Mouse (Mus musculus) midbrain, embryonic 11.5 days (tissue): Measurements from ENCODE around the gene Cdr2l. TPM values are rescaled to one million over a fixed set of nuclear protein-coding genes. Genes with fewer than 3 reads are reported as not detected.

Experiments
- ATAC-seq: fragments of 200-750 bp; cut with Nextera tagmentation; 2 replicates; pipeline ENCODE4 v1.8.0; 2017; ENCODE audit warnings: moderate TSS enrichment, moderate library complexity; ENCODE audit not compliant: low FRiP score
- DNase-seq: peaks from one replicate; pipeline ENCODE4 v3.0.0; 2015; ENCODE audit warnings: low spot score; ENCODE audit errors: missing footprints
- H3K27ac ChIP-seq: fragments of 300-500 bp; sonication (generic); 2 replicates; pipeline ENCODE4 v1.5.1; 2014; ENCODE audit warnings: low read depth, low read length
- H3K27me3 ChIP-seq: fragments of 300-500 bp; sonication (generic); 2 replicates; pipeline ENCODE4 v1.6.1; 2014; ENCODE audit warnings: mild to moderate bottlenecking, low read length, moderate library complexity, mixed read lengths; ENCODE audit not compliant: control insufficient read depth, insufficient read depth
- H3K36me3 ChIP-seq: fragments of 300-500 bp; sonication (generic); 2 replicates; pipeline ENCODE4 v1.6.1; 2014; ENCODE audit warnings: mild to moderate bottlenecking, low read length, moderate library complexity, mixed read lengths; ENCODE audit not compliant: control insufficient read depth, insufficient read depth
- H3K4me1 ChIP-seq: fragments of 300-500 bp; sonication (generic); 2 replicates; pipeline ENCODE4 v1.6.1; 2014; ENCODE audit warnings: low read length; ENCODE audit not compliant: control insufficient read depth, insufficient read depth
- H3K4me2 ChIP-seq: fragments of 300-500 bp; sonication (generic); 2 replicates; pipeline ENCODE4 v1.6.1; 2014; ENCODE audit warnings: mild to moderate bottlenecking, moderate library complexity
- H3K4me3 ChIP-seq: fragments of 300-500 bp; sonication (generic); 2 replicates; pipeline ENCODE4 v1.5.1; 2014; ENCODE audit warnings: low read depth, low read length
- H3K9ac ChIP-seq: fragments of 300-500 bp; sonication (generic); 2 replicates; pipeline ENCODE4 v1.6.1; 2014; ENCODE audit warnings: low read length
- H3K9me3 ChIP-seq: fragments of 300-500 bp; sonication (generic); 2 replicates; pipeline ENCODE4 v1.6.1; 2016; ENCODE audit warnings: low read length; ENCODE audit not compliant: control insufficient read depth
- WGBS: fragments of 180-500 bp; shearing (Covaris S2); extraction: QIAGEN DNeasy Blood & Tissue Kit; methylation state at CpG from one replicate; pipeline ENCODE4 v1.1.7; 2014; 5-methylcytosine and 5-hydroxymethylcytosine counted together
- polyA plus RNA-seq: library from polyadenylated mRNA; unstranded; fragments of >200 nt; fragmentation: Nextera tagmentation; extraction: Ambion mirVana; gene quantifications from 2 replicates; pipeline ENCODE4 v1.2.1, GENCODE M21; 2014

Gene Cdr2l
- polyA plus RNA-seq, 1 experiment from 2014 or later, result 20.9 TPM

DNA sequence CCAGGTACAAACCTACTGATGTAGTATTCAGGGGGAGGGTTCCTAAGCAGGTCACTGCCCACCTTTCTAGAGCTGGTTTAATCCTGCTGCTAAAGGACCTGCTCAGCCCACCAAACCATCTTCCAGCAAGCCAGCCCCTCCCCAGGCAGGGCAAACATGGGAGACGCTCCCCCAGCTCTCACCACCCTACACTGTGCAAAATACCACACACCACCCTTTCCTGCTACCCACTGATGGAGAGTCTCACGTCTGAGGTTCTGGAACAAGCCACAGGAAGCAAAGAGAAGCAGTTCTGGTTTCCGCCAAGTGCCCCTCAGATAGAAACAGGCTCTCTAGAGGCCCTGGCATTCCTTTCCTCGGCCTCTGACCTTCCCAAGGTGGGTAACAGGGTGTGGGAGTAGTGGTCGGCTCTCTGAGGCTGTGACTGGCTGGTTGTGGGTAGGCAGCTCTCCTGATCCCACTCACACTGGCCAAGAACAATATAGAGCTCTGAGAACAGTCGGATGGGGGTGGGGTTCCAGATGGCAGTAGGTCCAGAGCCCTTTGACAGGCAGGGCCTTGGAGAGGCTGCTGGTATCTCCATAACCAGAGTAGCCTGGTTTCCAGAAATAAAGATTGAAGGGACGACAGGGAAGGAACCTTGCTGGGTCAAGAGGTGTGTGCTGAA lies 15.5 kb upstream of the Cdr2l start:
- peak overlapping the region; percentile 64 for H3K9ac ChIP-seq
- ATAC-seq, result peak; percentile 43
- no peak overlapping the region for H3K27ac ChIP-seq
- DNase-seq, result no peak
- H3K9me3 ChIP-seq, result no peaks in the 10 kb centered on the region
- 45% methylated on average over 7 of the region's 7 CpGs for WGBS
- no peaks in the 10 kb centered on the region; the same call in 1 of the 2 replicates for H3K27me3 ChIP-seq
- H3K4me3 ChIP-seq, result peak overlapping the region; percentile 68
- peaks cover 12% of the 10 kb centered on the region for H3K4me1 ChIP-seq
- no peaks in the 10 kb centered on the region for H3K36me3 ChIP-seq
- H3K4me2 ChIP-seq, result peak overlapping the region; percentile 97

DNA sequence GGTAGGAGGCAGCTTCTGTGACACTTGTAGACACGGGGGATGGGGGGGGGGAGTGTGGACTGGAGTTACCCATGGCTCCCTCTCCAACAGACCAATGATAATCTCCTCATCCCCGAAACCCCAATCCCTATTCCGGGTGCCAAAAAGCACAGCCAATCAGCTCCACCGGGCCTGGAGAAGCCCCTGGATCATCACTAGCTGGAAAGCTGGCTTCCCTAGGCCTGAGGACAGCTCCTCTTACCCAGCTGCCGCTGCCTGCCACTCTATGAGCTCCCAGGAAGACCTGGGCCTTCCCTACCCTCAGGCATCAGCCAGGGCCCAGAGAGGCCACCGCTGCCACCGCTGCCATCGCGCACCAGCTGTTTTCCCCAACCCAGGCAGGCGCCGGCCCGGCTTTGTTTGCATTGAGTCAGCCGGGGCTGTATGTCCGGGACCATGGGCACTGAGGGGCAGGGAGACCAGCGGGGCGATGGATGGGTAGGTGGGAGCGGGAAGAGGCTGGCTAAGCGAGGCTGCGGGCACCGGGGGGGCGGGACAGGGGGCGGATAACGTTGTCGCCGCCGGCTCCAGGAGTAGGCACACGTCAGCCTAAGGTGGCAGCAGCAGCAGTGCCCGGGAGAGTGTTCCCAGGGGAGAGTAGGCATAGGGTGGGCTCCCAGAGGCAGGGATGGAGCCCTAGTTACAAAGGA lies 14.9 kb upstream of the Cdr2l start:
- peak; percentile 88 for DNase-seq
- peak overlapping the region; percentile 97 for H3K4me2 ChIP-seq
- H3K4me1 ChIP-seq, result peaks cover 12% of the 10 kb centered on the region
- ATAC-seq, result peak; percentile 76
- peak overlapping the region; percentile 44 for H3K27ac ChIP-seq
- peak overlapping the region; percentile 68 for H3K4me3 ChIP-seq
- H3K36me3 ChIP-seq, result no peaks in the 10 kb centered on the region
- WGBS, result 1% methylated on average over 27 of the region's 28 CpGs
- no peaks in the 10 kb centered on the region for H3K9me3 ChIP-seq
- H3K27me3 ChIP-seq, result no peaks in the 10 kb centered on the region; the same call in 1 of the 2 replicates
- H3K9ac ChIP-seq, result peak overlapping the region; percentile 64

DNA sequence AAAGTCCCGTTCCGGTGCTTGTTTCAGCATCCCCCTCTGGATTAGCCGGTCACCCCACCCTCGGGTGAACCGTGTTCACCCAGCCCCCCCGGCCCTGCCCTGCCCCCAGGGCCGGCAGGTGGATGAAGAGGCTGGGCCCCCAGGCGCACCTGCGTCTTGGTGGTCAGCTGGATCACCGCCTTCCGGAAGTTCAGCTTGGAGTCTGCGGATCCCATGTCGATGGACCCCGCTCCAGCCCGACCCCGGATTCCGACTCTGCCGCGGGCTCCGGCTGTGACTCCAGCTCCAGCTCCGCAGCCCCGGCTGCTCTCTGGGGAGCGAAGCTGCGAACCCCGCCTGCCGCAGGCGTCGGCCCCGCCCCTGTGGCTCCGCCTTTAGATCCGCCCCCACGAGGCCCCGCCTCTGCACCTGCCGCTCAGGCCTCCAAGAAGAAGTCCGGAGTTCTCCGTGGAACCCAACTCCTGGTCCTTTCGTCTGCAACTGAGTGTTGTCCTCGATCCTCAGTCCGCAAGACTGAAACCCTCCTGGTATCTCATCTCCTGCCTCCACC lies 14.2 kb upstream of the Cdr2l start, which contains the start of gene Hid1:
Gene Hid1, minus strand, starts transcription at position 362 of the 550 bp plus-strand sequence.
- peak within 1 kb of the TSS; percentile 68 for H3K4me3 ChIP-seq
- no peaks in the 10 kb centered on the region; the same call in 1 of the 2 replicates for H3K27me3 ChIP-seq
- H3K9ac ChIP-seq, result peak within 1 kb of the TSS; percentile 64
- peak within 1 kb of the TSS; percentile 44 for H3K27ac ChIP-seq
- H3K4me2 ChIP-seq, result peak within 1 kb of the TSS; percentile 97
- under 1% methylated on average over 38 of the region's 39 CpGs for WGBS
- ATAC-seq (peak; percentile 83), DNase-seq (peak; percentile 97)
- H3K36me3 ChIP-seq, result no peaks in the 10 kb centered on the region
- H3K4me1 ChIP-seq, result peaks cover 12% of the 10 kb centered on the region
- no peaks in the 10 kb centered on the region for H3K9me3 ChIP-seq

- no peaks in the 10 kb centered on the region for H3K36me3 ChIP-seq
- no peak overlapping the region for H3K9ac ChIP-seq
- peaks cover 3% of the 10 kb centered on the region; the same call in 1 of the 2 replicates for H3K27me3 ChIP-seq
- 60% methylated on average over 7 of the region's 7 CpGs for WGBS
- H3K4me3 ChIP-seq, result no peak overlapping the region
- DNase-seq, result no peak
- no peak overlapping the region for H3K27ac ChIP-seq
- no peak overlapping the region for H3K4me2 ChIP-seq
- ATAC-seq, result no peak
- H3K9me3 ChIP-seq, result no peaks in the 10 kb centered on the region
- H3K4me1 ChIP-seq, result peaks cover 20% of the 10 kb centered on the region
Observed at GRCm38 (mm10) chr11:115370368-115370767, 11.3 kb upstream of the Cdr2l start.

- H3K27me3 ChIP-seq, result peaks cover 3% of the 10 kb centered on the region; the same call in 1 of the 2 replicates
- no peak overlapping the region for H3K27ac ChIP-seq
Observed at GRCm38 (mm10) chr11:115371354-115371753, 10.4 kb upstream of the Cdr2l start.

DNA sequence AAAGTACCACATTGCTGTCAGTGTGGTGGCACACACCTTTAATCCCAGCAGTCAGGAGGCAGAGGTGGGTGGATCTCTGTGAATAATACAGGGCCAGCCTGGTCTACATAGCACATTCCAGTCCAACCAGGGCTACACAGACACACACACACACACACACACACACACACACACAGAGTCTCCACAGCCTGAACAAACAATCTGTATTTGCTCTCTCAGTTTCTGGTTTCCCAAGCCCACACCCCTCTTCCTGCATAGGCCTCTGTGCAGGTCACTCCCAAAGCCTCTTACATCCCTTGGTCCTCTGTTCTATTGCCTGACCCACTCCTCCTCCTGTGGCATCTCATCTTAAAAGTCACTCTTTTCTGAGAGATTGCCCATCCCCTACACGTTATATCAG lies 9.7 kb upstream of the Cdr2l start:
- Histone ChIP-seq H3K36me3 (no peaks in the 10 kb centered on the region), H3K27ac (no peak overlapping the region), H3K27me3 (peaks cover 3% of the 10 kb centered on the region; the same call in 1 of the 2 replicates), H3K9me3 (no peaks in the 10 kb centered on the region), H3K4me1 (peaks cover 11% of the 10 kb centered on the region), H3K9ac (no peak overlapping the region), H3K4me3 (no peak overlapping the region), H3K4me2 (no peak overlapping the region)
- DNase-seq, result no peak
- WGBS, result 69% methylated on average over 1 of the region's 1 CpGs
- no peak for ATAC-seq

More at GRCm38 (mm10) chr11:115371354-115371753, 10.4 kb upstream of the Cdr2l start:
- no peak overlapping the region for H3K9ac ChIP-seq
- H3K9me3 ChIP-seq, result no peaks in the 10 kb centered on the region
- H3K4me3 ChIP-seq, result no peak overlapping the region
- DNase-seq, result no peak
- no peaks in the 10 kb centered on the region for H3K36me3 ChIP-seq
- H3K4me2 ChIP-seq, result no peak overlapping the region
- H3K4me1 ChIP-seq, result peaks cover 17% of the 10 kb centered on the region
- ATAC-seq, result no peak
- 68% methylated on average over 8 of the region's 8 CpGs for WGBS

GRCm38 (mm10) chr11:115372737-115373136 lies 9.0 kb upstream of the Cdr2l start:
- H3K27ac ChIP-seq, result no peak overlapping the region
- no peaks in the 10 kb centered on the region for H3K36me3 ChIP-seq
- H3K4me1 ChIP-seq, result peaks cover 8% of the 10 kb centered on the region
- H3K9me3 ChIP-seq, result no peaks in the 10 kb centered on the region
- no peak overlapping the region for H3K4me2 ChIP-seq
- peaks cover 3% of the 10 kb centered on the region; the same call in 1 of the 2 replicates for H3K27me3 ChIP-seq
- no peak overlapping the region for H3K4me3 ChIP-seq
- no peak for DNase-seq
- no peak for ATAC-seq
- 49% methylated on average over 2 of the region's 2 CpGs for WGBS
- H3K9ac ChIP-seq, result no peak overlapping the region

- H3K36me3 ChIP-seq, result no peaks in the 10 kb centered on the region
- H3K4me3 ChIP-seq, result peak overlapping the region; percentile 36
- peak overlapping the region; percentile 73 for H3K4me2 ChIP-seq
- peak; percentile 95 for DNase-seq
- H3K9ac ChIP-seq, result peak overlapping the region; percentile 67
- peaks cover 8% of the 10 kb centered on the region for H3K4me1 ChIP-seq
- no peaks in the 10 kb centered on the region for H3K9me3 ChIP-seq
- WGBS, result 1% methylated on average over 30 of the region's 30 CpGs
- no peak overlapping the region for H3K27ac ChIP-seq
- ATAC-seq, result peak; percentile 44; the same call in 1 of the 2 replicates
- peaks cover 3% of the 10 kb centered on the region; the same call in 1 of the 2 replicates for H3K27me3 ChIP-seq
Observed at GRCm38 (mm10) chr11:115373805-115374694, 7.7 kb upstream of the Cdr2l start.
